Mouse (Mus musculus): ENCODE results near the gene Adamts15.

DNA sequence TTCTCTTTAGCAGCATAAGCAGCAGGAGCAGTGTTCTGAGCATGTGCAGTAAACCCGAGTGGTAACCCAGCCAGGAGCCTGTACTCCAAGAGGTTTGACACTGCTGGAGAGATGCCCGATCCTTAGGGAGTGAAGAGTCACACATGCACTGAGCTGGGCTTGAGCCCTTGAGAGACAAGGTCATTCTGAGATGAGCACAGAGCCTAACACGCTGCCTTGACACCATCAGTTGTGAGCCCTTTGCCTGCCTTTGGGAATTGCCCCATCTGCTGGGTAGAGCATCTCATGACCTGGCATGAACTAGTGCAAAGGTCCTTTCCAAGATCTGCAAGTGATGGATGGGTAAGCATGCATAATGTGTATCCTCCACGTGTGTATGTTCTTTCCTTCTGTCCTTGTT, 49.7 kb upstream of the Adamts15 start:
- TF ChIP-seq CTCF (IDR thresholded peaks at IDR 0.05; ENCODE audit: low read depth, low read length) (no peak), TAL1 (conservative IDR thresholded peaks at IDR 0.05; ENCODE audit: low read depth, low read length) (no peak), GATA1 (IDR thresholded peaks at IDR 0.05; ENCODE audit: borderline replicate concordance, low read length) (no peak), POLR2AphosphoS5 (IDR thresholded peaks at IDR 0.05; ENCODE audit: insufficient replicate concordance, low read depth, low read length) (no peak), GATA2 (IDR thresholded peaks at IDR 0.05; ENCODE audit: borderline replicate concordance, low read depth, low read length) (no peak)
